Mouse (Mus musculus): ENCODE results near the gene Ak2. TPM values are rescaled to one million over a fixed set of nuclear protein-coding genes. Genes with fewer than 3 reads are reported as not detected.
A peak's percentile ranks its signal among the peaks of the same experiment; 100 is the strongest.

Ak2 gene
- polyA plus RNA-seq, 1 experiment from 2014 or later: 168 TPM

GRCm38 (mm10) chr4:129059125-129059551 lies 67.4 kb downstream of the Ak2 start:
- Histone ChIP-seq H3K4me3 (peak overlapping the region; percentile 81), H3K9me3 (no peaks in the 10 kb centered on the region), H3K27me3 (ENCODE audit: insufficient read depth, poor library complexity, severe bottlenecking) (no peaks in the 10 kb centered on the region), H3K4me1 (replicated peaks) (peaks cover 23% of the 10 kb centered on the region), H3K27ac (peak overlapping the region; percentile 94), H3K36me3 (no peaks in the 10 kb centered on the region)
- WGBS: 4% methylated on average over 13 of the region's 13 CpGs
- DNase-seq (ENCODE audit: low spot score): peak; percentile 34

- Histone ChIP-seq H3K36me3 (no peaks in the 10 kb centered on the region), H3K27me3 (ENCODE audit: insufficient read depth, poor library complexity, severe bottlenecking) (no peaks in the 10 kb centered on the region), H3K27ac (no peak overlapping the region), H3K9me3 (no peaks in the 10 kb centered on the region), H3K4me1 (replicated peaks) (peaks cover 23% of the 10 kb centered on the region), H3K4me3 (peak overlapping the region; percentile 81)
- 66% methylated on average over 4 of the region's 4 CpGs for WGBS
- DNase-seq (ENCODE audit: low spot score): no peak
These were observed 68.2 kb downstream of the Ak2 start for GRCm38 (mm10) chr4:129059922-129060321.

Other genes starting within 250 kb of the Ak2 start
- 0.18 and 0.26 TPM in 2 replicates for gene A3galt2, start 236.6 kb upstream of the Ak2 start, polyA plus RNA-seq (2016; fragmentation: Nextera tagmentation; extraction: Ambion mirVana)
- 36.1 and 45.3 TPM in 2 replicates for gene Zfp362, start 185.9 kb upstream of the Ak2 start, polyA plus RNA-seq (2016; fragmentation: Nextera tagmentation; extraction: Ambion mirVana)
- gene Trim62, start 108.4 kb upstream of the Ak2 start, polyA plus RNA-seq (2016; fragmentation: Nextera tagmentation; extraction: Ambion mirVana): 12.1 and 14.5 TPM in 2 replicates
- 11.8 and 15.0 TPM in 2 replicates for gene Azin2, start 29.5 kb upstream of the Ak2 start, polyA plus RNA-seq (2016; fragmentation: Nextera tagmentation; extraction: Ambion mirVana)
- 9.2 and 9.9 TPM in 2 replicates for gene Rnf19b, start 66.3 kb downstream of the Ak2 start, polyA plus RNA-seq (2016; fragmentation: Nextera tagmentation; extraction: Ambion mirVana)
- 2.5 and 5.1 TPM in 2 replicates for gene Tmem54, start 113.6 kb downstream of the Ak2 start, polyA plus RNA-seq (2016; fragmentation: Nextera tagmentation; extraction: Ambion mirVana)
- gene Hpca, start 130.1 kb downstream of the Ak2 start, polyA plus RNA-seq (2016; fragmentation: Nextera tagmentation; extraction: Ambion mirVana): 2.6 and 4.7 TPM in 2 replicates
- 0.72 and 1.8 TPM in 2 replicates for gene Fndc5, start 145.0 kb downstream of the Ak2 start, polyA plus RNA-seq (2016; fragmentation: Nextera tagmentation; extraction: Ambion mirVana)
- gene S100pbp, start 197.8 kb downstream of the Ak2 start, polyA plus RNA-seq (2016; fragmentation: Nextera tagmentation; extraction: Ambion mirVana): 21.5 and 26.3 TPM in 2 replicates
- 104 and 109 TPM in 2 replicates for gene Yars, start 197.8 kb downstream of the Ak2 start, polyA plus RNA-seq (2016; fragmentation: Nextera tagmentation; extraction: Ambion mirVana)

All from hindbrain, embryonic 10.5 days (tissue).